Mouse (Mus musculus): Measurements from ENCODE around the gene Tmcc2. TPM values are rescaled to one million over a fixed set of nuclear protein-coding genes. Genes with fewer than 3 reads are reported as not detected.
A peak's percentile ranks its signal among the peaks of the same experiment; 100 is the strongest.

Gene Tmcc2
- total and polyA plus RNA-seq, 3 experiments: 4.1 to 7.2 TPM; not detected in 1

GRCm38 (mm10) chr1:132425600-132425999 lies 34.5 kb upstream of the Tmcc2 start (continued):
- TF ChIP-seq ZKSCAN1 (IDR thresholded peaks at IDR 0.05; ENCODE audit: low read depth, low read length): no peak

DNA sequence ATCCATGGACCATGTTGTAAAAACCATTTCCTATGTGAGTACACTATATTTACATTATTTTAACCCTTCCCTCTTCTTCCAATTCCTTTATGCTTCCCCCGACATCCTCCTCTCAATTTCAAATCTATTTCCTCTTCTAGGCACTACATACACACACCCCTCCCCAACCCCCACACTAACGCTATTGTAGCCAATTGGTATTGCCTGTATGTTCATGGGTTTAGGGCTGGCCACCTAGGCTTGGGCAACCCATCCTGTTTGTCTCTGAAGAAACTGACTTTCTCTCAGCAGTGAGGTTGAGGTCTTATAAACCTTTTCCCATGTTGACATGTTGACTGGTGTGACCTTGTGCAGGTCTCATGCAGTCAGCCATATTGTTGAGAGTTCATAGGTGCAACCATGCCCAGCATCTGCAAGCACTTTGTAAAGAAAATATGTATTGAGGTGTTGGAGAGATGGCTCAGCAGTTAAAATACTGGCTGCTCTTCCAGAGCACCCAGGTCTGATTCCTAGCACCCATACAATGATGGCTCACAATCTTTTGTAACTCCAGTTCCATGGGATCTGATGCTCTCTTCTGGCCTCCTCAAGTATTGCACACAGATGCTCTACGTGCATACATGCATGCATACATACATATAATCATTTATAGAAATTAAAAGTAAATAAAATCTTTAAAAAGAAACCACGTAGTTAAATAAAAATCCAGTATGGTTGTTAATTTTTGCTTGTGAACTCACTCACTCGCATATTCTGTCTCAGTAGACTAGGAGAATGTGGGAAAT lies 32.0 kb upstream of the Tmcc2 start:
- Histone ChIP-seq H3K27ac (ENCODE audit: control insufficient read depth, low read depth, low read length) (no peak overlapping the region), H3K4me1 (ENCODE audit: control insufficient read depth in 1 of 2, insufficient read depth in 2 of 2, low read length in 2 of 2) (peaks cover 13 to 15% of the 10 kb centered on the region in 2 experiments), H3K4me3 (ENCODE audit: control insufficient read depth in 1 of 2, insufficient read depth in 1 of 2, low read depth in 2 of 2, low read length in 2 of 2) (no peak overlapping the region), H3K9ac (ENCODE audit: control insufficient read depth, low read depth, low read length, poor library complexity, severe bottlenecking) (no peak overlapping the region), H3K79me2 (ENCODE audit: control insufficient read depth, insufficient read depth, low read length, poor library complexity) (no peaks in the 10 kb centered on the region; the same call in 1 of the 2 replicates), H3K9me3 (replicated peaks; ENCODE audit: insufficient read depth, low read length) (no peaks in the 10 kb centered on the region), H3K36me3 (ENCODE audit: control insufficient read depth in 1 of 2, insufficient read depth in 2 of 2, low read length in 2 of 2) (peaks cover 0 to 23% of the 10 kb centered on the region in 2 experiments; a peak in 2 of 4 replicates), H3K27me3 (ENCODE audit: control insufficient read depth in 1 of 2, insufficient read depth in 2 of 2, low read length in 2 of 2) (no peaks in the 10 kb centered on the region)
- DNase-seq (ENCODE audit: low read depth, low spot score): peak; percentile 35
- TF ChIP-seq ZC3H11A (IDR thresholded peaks at IDR 0.05; ENCODE audit: low read depth, low read length) (peak; percentile 33; the same call in 1 of the 2 replicates), NRF1 (IDR thresholded peaks at IDR 0.05; ENCODE audit: insufficient read depth, low read depth, low read length, poor library complexity, severe bottlenecking) (no peak), RAD21 (IDR thresholded peaks at IDR 0.05; ENCODE audit: low read depth, low read length) (peak; percentile 54), CTCF (IDR thresholded peaks at IDR 0.05 in 2 of 3, conservative IDR thresholded peaks at IDR 0.05 in 1 of 3; ENCODE audit: control insufficient read depth in 1 of 3, insufficient read depth in 1 of 3, low read depth in 2 of 3, low read length in 3 of 3, poor library complexity in 1 of 3, severe bottlenecking in 1 of 3) (peak; percentile 14 to 45 (median 17); a peak in 2 of 6 replicates), MEF2A (IDR thresholded peaks at IDR 0.05; ENCODE audit: extremely low read depth, insufficient replicate concordance, low read depth, low read length, poor library complexity, severe bottlenecking) (no peak), SMC3 (IDR thresholded peaks at IDR 0.05; ENCODE audit: low read depth, low read length) (peak; percentile 39), POLR2AphosphoS2 (IDR thresholded peaks at IDR 0.05; ENCODE audit: low read length) (no peak)

DNA sequence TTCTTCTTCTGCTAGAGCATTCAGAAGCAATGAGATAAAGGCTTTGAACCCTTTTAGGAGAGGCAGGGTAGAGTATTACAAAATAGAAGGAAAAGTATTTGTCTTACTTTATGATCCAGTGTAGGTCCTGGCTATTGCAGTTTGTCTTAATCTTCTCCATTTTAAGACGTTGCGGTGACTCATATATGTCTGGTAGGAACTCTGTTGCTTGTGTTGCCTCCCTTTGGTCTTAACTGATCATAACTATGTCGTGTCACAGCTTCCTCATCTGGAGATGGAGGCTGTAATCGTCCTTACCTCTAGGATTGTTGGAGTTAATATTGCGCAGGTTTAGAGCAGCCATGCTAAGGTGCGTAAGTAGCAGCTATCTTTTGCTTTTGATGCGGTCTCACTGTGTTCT lies 29.6 kb upstream of the Tmcc2 start:
- peaks cover 20 to 23% of the 10 kb centered on the region in 2 experiments for H3K4me1 ChIP-seq (ENCODE audit: control insufficient read depth in 1 of 2, insufficient read depth in 2 of 2, low read length in 2 of 2)
- peak overlapping the region; percentile 40 for H3K9ac ChIP-seq (ENCODE audit: control insufficient read depth, low read depth, low read length, poor library complexity, severe bottlenecking)
- no peaks in the 10 kb centered on the region for H3K27me3 ChIP-seq (ENCODE audit: control insufficient read depth in 1 of 2, insufficient read depth in 2 of 2, low read length in 2 of 2)
- no peaks in the 10 kb centered on the region for H3K9me3 ChIP-seq (replicated peaks; ENCODE audit: insufficient read depth, low read length)
- peaks cover 0 to 27% of the 10 kb centered on the region in 2 experiments; a peak in 2 of 4 replicates for H3K36me3 ChIP-seq (ENCODE audit: control insufficient read depth in 1 of 2, insufficient read depth in 2 of 2, low read length in 2 of 2)
- peaks cover 3% of the 10 kb centered on the region; the same call in 1 of the 2 replicates for H3K79me2 ChIP-seq (ENCODE audit: control insufficient read depth, insufficient read depth, low read length, poor library complexity)
- peak; percentile 88 for DNase-seq (ENCODE audit: low read depth, low spot score)
- H3K4me3 ChIP-seq (ENCODE audit: control insufficient read depth in 1 of 2, insufficient read depth in 1 of 2, low read depth in 2 of 2, low read length in 2 of 2): peak overlapping the region; percentile 24 to 66
- H3K27ac ChIP-seq (ENCODE audit: control insufficient read depth, low read depth, low read length): peak overlapping the region; percentile 89
- TF ChIP-seq GATA1 (IDR thresholded peaks at IDR 0.05; ENCODE audit: low read depth, low read length) (peak; percentile 64), HCFC1 (IDR thresholded peaks at IDR 0.05; ENCODE audit: low read depth, low read length) (no peak), SMC3 (IDR thresholded peaks at IDR 0.05; ENCODE audit: low read depth, low read length) (no peak), E2F4 (IDR thresholded peaks at IDR 0.05; ENCODE audit: borderline replicate concordance, low read depth, low read length) (no peak), POLR2AphosphoS5 (IDR thresholded peaks at IDR 0.05; ENCODE audit: borderline replicate concordance, low read depth, low read length) (no peak), MAZ (IDR thresholded peaks at IDR 0.05; ENCODE audit: low read depth, low read length) (no peak), MYB (IDR thresholded peaks at IDR 0.05; ENCODE audit: low read depth, low read length) (peak; percentile 46; the same call in 1 of the 2 replicates), BHLHE40 (IDR thresholded peaks at IDR 0.05; ENCODE audit: borderline replicate concordance, low read depth, low read length) (no peak), ZNF384 (IDR thresholded peaks at IDR 0.05; ENCODE audit: low read depth, low read length) (no peak), RCOR1 (IDR thresholded peaks at IDR 0.05; ENCODE audit: low read depth, low read length) (no peak), JUND (IDR thresholded peaks at IDR 0.05; ENCODE audit: low read depth, low read length) (peak; percentile 76), CHD1 (IDR thresholded peaks at IDR 0.05; ENCODE audit: low read depth, low read length) (no peak), ETS1 (IDR thresholded peaks at IDR 0.05; ENCODE audit: low read depth, low read length) (peak; percentile 73), EP300 (IDR thresholded peaks at IDR 0.05; ENCODE audit: low read depth in 1 of 2, low read length in 2 of 2) (peak; percentile 51 to 71), MAX (IDR thresholded peaks at IDR 0.05; ENCODE audit: low read length) (no peak), ZKSCAN1 (IDR thresholded peaks at IDR 0.05; ENCODE audit: low read depth, low read length) (no peak), UBTF (IDR thresholded peaks at IDR 0.05; ENCODE audit: borderline replicate concordance, insufficient read depth, low read depth, low read length) (no peak), MYC (IDR thresholded peaks at IDR 0.05; ENCODE audit: low read depth, low read length) (no peak), TBP (IDR thresholded peaks at IDR 0.05; ENCODE audit: low read depth, low read length) (0 out of 2 replicates have a peak, but pooled peaks have one; percentile 6), POLR2A (IDR thresholded peaks at IDR 0.05; ENCODE audit: control insufficient read depth in 1 of 2, insufficient read depth in 1 of 2, low read depth in 1 of 2, low read length in 2 of 2, poor library complexity in 1 of 2) (no peak), NRF1 (IDR thresholded peaks at IDR 0.05; ENCODE audit: insufficient read depth, low read depth, low read length, poor library complexity, severe bottlenecking) (no peak), SIN3A (IDR thresholded peaks at IDR 0.05; ENCODE audit: low read length) (peak; percentile 15; the same call in 1 of the 2 replicates)

All from MEL (cell line).